In genomic region chr16:21488413-21488812, GRCm38 (mm10) we compare ENCODE assay signal across 9 mouse cellular contexts.
A peak's percentile ranks its signal among the peaks of the same experiment; 100 is the strongest.
DNase-seq lines count a peak whose midpoint lies in the region; ATAC-seq and TF ChIP-seq lines count a peak whose summit lies in the region.
"Had no signal": no experiment of that assay in that cellular context is flagged by ENCODE, and none has a peak within 500 bp of the region (broad histone marks: within the 10 kb centered on the region; RNA-seq: fewer than 3 reads in every experiment).

No protein-coding gene starts in this region.

- DNase-seq in heart, adult 18-20 months = peak; percentile 25 to 60
- peak; percentile 64 for DNase-seq in MEL (ENCODE audit: low read depth, low spot score)
- DNase-seq in cerebellum, adult 9-10 months = peak; percentile 36
- DNase-seq in gastrocnemius, postnatal 10 days = peak; percentile 35
- DNase-seq in layer of hippocampus, adult 9-10 months (ENCODE audit: low spot score) = peak; percentile 42
- DNase-seq in lung, postnatal 4 days = peak; percentile 30 to 71
- peak; percentile 10 to 59 for DNase-seq in spleen, adult 18-20 months

- TF ChIP-seq EP300 in MEL (IDR thresholded peaks at IDR 0.05; ENCODE audit: low read depth in 1 of 2, low read length in 2 of 2) = no peak

- peaks cover 4% of the 10 kb centered on the region; the same call in 1 of the 2 replicates for H3K4me1 ChIP-seq in heart, embryonic 12.5 days (replicated peaks)
- H3K4me1 ChIP-seq in MEL (ENCODE audit: control insufficient read depth in 1 of 2, insufficient read depth in 2 of 2, low read length in 2 of 2) = no peaks in the 10 kb centered on the region

- H3K4me2 ChIP-seq in heart, embryonic 12.5 days = no peak overlapping the region
- H3K4me2 ChIP-seq: limb, embryonic 13.5 days had no signal

- H3K79me2 ChIP-seq in MEL (ENCODE audit: control insufficient read depth, insufficient read depth, low read length, poor library complexity) = no peaks in the 10 kb centered on the region

- H3K9ac ChIP-seq in heart, embryonic 12.5 days = no peak overlapping the region
- no peak overlapping the region for H3K9ac ChIP-seq in MEL (ENCODE audit: control insufficient read depth, low read depth, low read length, poor library complexity, severe bottlenecking)
- H3K9ac ChIP-seq: limb, embryonic 13.5 days had no signal

- ATAC-seq in heart, embryonic 12.5 days (ENCODE audit: insufficient number of reproducible peaks, low FRiP score) = no peak

- TF ChIP-seq POLR2A in MEL (IDR thresholded peaks at IDR 0.05; ENCODE audit: control insufficient read depth in 1 of 2, insufficient read depth in 1 of 2, low read depth in 1 of 2, low read length in 2 of 2, poor library complexity in 1 of 2) = no peak

- WGBS in heart, embryonic 12.5 days = 51% methylated on average over 4 of the region's 4 CpGs

- H3K27ac ChIP-seq in heart, embryonic 12.5 days (ENCODE audit: poor library complexity, severe bottlenecking) = no peak overlapping the region
- no peak overlapping the region for H3K27ac ChIP-seq in MEL (ENCODE audit: control insufficient read depth, low read depth, low read length)
- H3K27ac ChIP-seq: limb, embryonic 13.5 days had no signal

- peak; percentile 80 to 93 (median 85) for TF ChIP-seq CTCF in MEL (IDR thresholded peaks at IDR 0.05 in 2 of 3, conservative IDR thresholded peaks at IDR 0.05 in 1 of 3; ENCODE audit: control insufficient read depth in 1 of 3, insufficient read depth in 1 of 3, low read depth in 2 of 3, low read length in 3 of 3, poor library complexity in 1 of 3, severe bottlenecking in 1 of 3)

- peaks cover 5% of the 10 kb centered on the region; the same call in 1 of the 2 replicates for H3K36me3 ChIP-seq in heart, embryonic 12.5 days
- no peaks in the 10 kb centered on the region; a peak in 1 of 4 replicates for H3K36me3 ChIP-seq in MEL (ENCODE audit: control insufficient read depth in 1 of 2, insufficient read depth in 2 of 2, low read length in 2 of 2)
- H3K36me3 ChIP-seq: limb, embryonic 13.5 days had no signal

- TF ChIP-seq RAD21 in MEL (IDR thresholded peaks at IDR 0.05; ENCODE audit: low read depth, low read length) = peak; percentile 94

- H3K4me3 ChIP-seq in heart, embryonic 12.5 days = no peak overlapping the region
- H3K4me3 ChIP-seq in MEL (ENCODE audit: control insufficient read depth in 1 of 2, insufficient read depth in 1 of 2, low read depth in 2 of 2, low read length in 2 of 2) = no peak overlapping the region
- H3K4me3 ChIP-seq: limb, embryonic 13.5 days had no signal

- no peaks in the 10 kb centered on the region for H3K27me3 ChIP-seq in heart, embryonic 12.5 days (replicated peaks)
- H3K27me3 ChIP-seq in MEL (ENCODE audit: control insufficient read depth in 1 of 2, insufficient read depth in 2 of 2, low read length in 2 of 2) = no peaks in the 10 kb centered on the region
- H3K27me3 ChIP-seq: limb, embryonic 13.5 days had no signal

- no peaks in the 10 kb centered on the region for H3K9me3 ChIP-seq in heart, embryonic 12.5 days (replicated peaks)
- H3K9me3 ChIP-seq in MEL (replicated peaks; ENCODE audit: insufficient read depth, low read length) = no peaks in the 10 kb centered on the region
- H3K9me3 ChIP-seq: limb, embryonic 13.5 days had no signal

TF ChIP-seq in MEL, 35 proteins besides CTCF, POLR2A, EP300 and RAD21:
- no peak for TF ChIP-seq POLR2AphosphoS5 (IDR thresholded peaks at IDR 0.05; ENCODE audit: borderline replicate concordance, low read depth, low read length)
- no peak for TF ChIP-seq BHLHE40 (IDR thresholded peaks at IDR 0.05; ENCODE audit: borderline replicate concordance, low read depth, low read length)
- TF ChIP-seq SMC3 (IDR thresholded peaks at IDR 0.05; ENCODE audit: low read depth, low read length) = peak; percentile 90
- no peak for TF ChIP-seq TBP (IDR thresholded peaks at IDR 0.05; ENCODE audit: low read depth, low read length)
- no peak for TF ChIP-seq JUND (IDR thresholded peaks at IDR 0.05; ENCODE audit: low read depth, low read length)
- no peak for TF ChIP-seq TCF12 (IDR thresholded peaks at IDR 0.05; ENCODE audit: low read depth, low read length)
- TF ChIP-seq MEF2A (IDR thresholded peaks at IDR 0.05; ENCODE audit: extremely low read depth, insufficient replicate concordance, low read depth, low read length, poor library complexity, severe bottlenecking) = no peak
- TF ChIP-seq MAZ (IDR thresholded peaks at IDR 0.05; ENCODE audit: low read depth, low read length) = no peak
- peak; percentile 88 for TF ChIP-seq ZC3H11A (IDR thresholded peaks at IDR 0.05; ENCODE audit: low read depth, low read length)
- no peak for TF ChIP-seq SIN3A (IDR thresholded peaks at IDR 0.05; ENCODE audit: low read length)
- TF ChIP-seq POLR2AphosphoS2 (IDR thresholded peaks at IDR 0.05; ENCODE audit: low read length) = no peak
- no peak for TF ChIP-seq NELFE (IDR thresholded peaks at IDR 0.05; ENCODE audit: low read depth, low read length)
- TF ChIP-seq MAX (IDR thresholded peaks at IDR 0.05; ENCODE audit: low read length) = no peak
TF ChIP-seq in MEL: peak in this region for 2.
